Mouse (Mus musculus) C2C12 (cell line): Measurements from ENCODE around the gene Tec. TPM values are rescaled to one million over a fixed set of nuclear protein-coding genes. Genes with fewer than 3 reads are reported as not detected.
A peak's percentile ranks its signal among the peaks of the same experiment; 100 is the strongest.

Experiments
- H3K27me3 ChIP-seq: one replicate; pipeline ENCODE4 v1.6.1; 2011; ENCODE audit not compliant: control insufficient read depth, insufficient read depth, insufficient read length
- H3K36me3 ChIP-seq: one replicate; pipeline ENCODE4 v1.6.1; 2011; ENCODE audit not compliant: control insufficient read depth, insufficient read depth
- H3K4me3 ChIP-seq: one replicate; pipeline ENCODE4 v1.5.1; 2011; ENCODE audit warnings: mild to moderate bottlenecking, control low read depth; ENCODE audit not compliant: poor library complexity, insufficient read depth, severe bottlenecking
- H3K79me2 ChIP-seq: one replicate; pipeline ENCODE4 v1.6.1; 2011; ENCODE audit not compliant: control insufficient read depth, insufficient read depth
- H3K79me3 ChIP-seq: one replicate; pipeline ENCODE4 v1.6.1; 2011; ENCODE audit warnings: low read depth, control low read depth
- H3ac ChIP-seq: one replicate; pipeline ENCODE3; 2011; ENCODE audit warnings: low read depth; ENCODE audit not compliant: control insufficient read depth, insufficient read length
- CEBPB ChIP-seq: IDR thresholded peaks from one replicate; pipeline ENCODE4 v1.6.1; 2011; ENCODE audit warnings: low read depth, mild to moderate bottlenecking, control low read depth, moderate library complexity
- CTCF ChIP-seq: IDR thresholded peaks from one replicate; pipeline ENCODE4 v1.5.1; 2011; ENCODE audit not compliant: control insufficient read depth, insufficient read depth, insufficient read length
- FOSL1 ChIP-seq: IDR thresholded peaks from one replicate; pipeline ENCODE4 v1.8.0; 2011; ENCODE audit warnings: mild to moderate bottlenecking, low read length; ENCODE audit not compliant: poor library complexity, insufficient read depth, severe bottlenecking
- MAX ChIP-seq: IDR thresholded peaks from one replicate; pipeline ENCODE4 v1.6.1; 2011; ENCODE audit warnings: mild to moderate bottlenecking, control low read depth
- MYOD1 ChIP-seq: IDR thresholded peaks from one replicate; pipeline ENCODE4 v1.6.1; 2011; ENCODE audit warnings: low read depth; ENCODE audit not compliant: control insufficient read depth, insufficient read length
- MYOG ChIP-seq: IDR thresholded peaks from one replicate; pipeline ENCODE4 v1.6.1; 2011; ENCODE audit not compliant: control insufficient read depth, insufficient read length; ENCODE audit errors: extremely low read depth
- USF1 ChIP-seq: IDR thresholded peaks from one replicate; pipeline ENCODE4 v1.6.1; 2011; ENCODE audit warnings: low read depth, mild to moderate bottlenecking, control low read depth, moderate library complexity
- polyA plus RNA-seq: library from polyadenylated mRNA; unstranded; fragments of >200 nt; fragmentation: generic; extraction: Trizol; gene quantifications from one replicate; pipeline ENCODE4 v1.2.1, GENCODE M21; 2012; ENCODE audit warnings: missing spikeins

Gene Tec
- polyA plus RNA-seq, 1 experiment = 0.88 TPM

GRCm38 (mm10) chr5:72852301-72852995, 15.8 kb downstream of the Tec start:
- H3K36me3 ChIP-seq = no peaks in the 10 kb centered on the region
- TF ChIP-seq CEBPB (no peak), MAX (no peak), MYOD1 (no peak), MYOG (no peak), USF1 (no peak), CTCF (no peak), FOSL1 (no peak)
- H3K4me3 ChIP-seq = no peak overlapping the region
- no peak overlapping the region for H3ac ChIP-seq
- H3K27me3 ChIP-seq = no peaks in the 10 kb centered on the region
- no peaks in the 10 kb centered on the region for H3K79me3 ChIP-seq
- no peaks in the 10 kb centered on the region for H3K79me2 ChIP-seq

GRCm38 (mm10) chr5:72851674-72852098, 16.6 kb downstream of the Tec start:
- Histone ChIP-seq H3ac (no peak overlapping the region), H3K36me3 (no peaks in the 10 kb centered on the region), H3K4me3 (no peak overlapping the region), H3K79me3 (no peaks in the 10 kb centered on the region), H3K79me2 (no peaks in the 10 kb centered on the region), H3K27me3 (no peaks in the 10 kb centered on the region)
- TF ChIP-seq FOSL1 = no peak
- peak; percentile 93 for TF ChIP-seq CEBPB
- TF ChIP-seq MYOD1 = no peak
- no peak for TF ChIP-seq MYOG
- no peak for TF ChIP-seq CTCF
- TF ChIP-seq MAX = no peak
- TF ChIP-seq USF1 = no peak

- Histone ChIP-seq H3K36me3 (no peaks in the 10 kb centered on the region), H3ac (no peak overlapping the region), H3K79me2 (no peaks in the 10 kb centered on the region), H3K4me3 (no peak overlapping the region), H3K79me3 (no peaks in the 10 kb centered on the region), H3K27me3 (no peaks in the 10 kb centered on the region)
- TF ChIP-seq FOSL1 (no peak), CEBPB (no peak), USF1 (no peak), MYOD1 (no peak), MYOG (no peak), MAX (no peak), CTCF (no peak)
Observed at GRCm38 (mm10) chr5:72850926-72851673, 17.2 kb downstream of the Tec start.

- Histone ChIP-seq H3K27me3 (no peaks in the 10 kb centered on the region), H3ac (no peak overlapping the region), H3K4me3 (no peak overlapping the region), H3K36me3 (no peaks in the 10 kb centered on the region), H3K79me3 (no peaks in the 10 kb centered on the region), H3K79me2 (no peaks in the 10 kb centered on the region)
- TF ChIP-seq MAX (no peak), USF1 (no peak), MYOG (no peak), CTCF (no peak), FOSL1 (no peak), MYOD1 (no peak), CEBPB (no peak)
Observed at GRCm38 (mm10) chr5:72848889-72849435, 19.3 kb downstream of the Tec start.

GRCm38 (mm10) chr5:72846712-72847111, 21.6 kb downstream of the Tec start:
- no peaks in the 10 kb centered on the region for H3K27me3 ChIP-seq
- H3K79me3 ChIP-seq = no peaks in the 10 kb centered on the region
- H3ac ChIP-seq = no peak overlapping the region
- H3K79me2 ChIP-seq = no peaks in the 10 kb centered on the region
- no peaks in the 10 kb centered on the region for H3K36me3 ChIP-seq
- H3K4me3 ChIP-seq = no peak overlapping the region
- no peak for TF ChIP-seq MYOG
- no peak for TF ChIP-seq CTCF
- TF ChIP-seq MAX = no peak
- TF ChIP-seq MYOD1 = no peak
- no peak for TF ChIP-seq USF1
- TF ChIP-seq CEBPB = no peak
- no peak for TF ChIP-seq FOSL1
